Mouse (Mus musculus): ENCODE data around the gene Radil.

DNA sequence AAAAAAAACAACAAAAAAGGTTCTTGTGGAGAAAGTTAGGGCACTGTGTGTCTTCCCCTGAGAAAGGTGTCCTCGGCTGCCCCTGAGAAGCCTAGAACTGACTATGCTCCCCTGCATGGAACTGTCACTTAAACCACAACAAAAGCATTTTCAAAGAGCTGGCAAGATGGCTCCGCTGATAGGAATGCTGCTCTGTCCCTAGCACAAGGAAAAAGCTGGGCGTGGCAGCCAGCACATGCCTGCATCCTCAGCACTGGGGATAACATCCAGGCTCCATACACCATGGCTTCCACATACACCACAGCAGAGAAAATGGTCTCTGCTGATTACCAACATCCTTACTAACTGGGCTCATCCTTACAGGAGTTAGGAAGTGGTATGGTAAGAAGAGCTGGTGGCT, 3.8 kb downstream of the Radil start:
- TF ChIP-seq POLR2A (IDR thresholded peaks at IDR 0.05; ENCODE audit: borderline replicate concordance, control insufficient read depth, low read depth, low read length) (no peak), CTCF (IDR thresholded peaks at IDR 0.05; ENCODE audit: control insufficient read depth, insufficient read depth, low read length) (no peak)
